Mouse (Mus musculus) hindbrain, postnatal 0 days (tissue): ENCODE results near the gene Fgfr2. TPM values are rescaled to one million over a fixed set of nuclear protein-coding genes. Genes with fewer than 3 reads are reported as not detected.

ENCODE experiments used
- ATAC-seq: fragments of 200-750 bp; cut with Nextera tagmentation; 2 replicates; pipeline ENCODE4 v1.8.0; 2017; ENCODE audit warnings: mild to moderate bottlenecking, moderate TSS enrichment, moderate library complexity
- DNase-seq: peaks from one replicate; pipeline ENCODE4 v3.0.0-alpha.2; 2015; ENCODE audit warnings: low spot score
- H3K27ac ChIP-seq: fragments of 300-500 bp; sonication (generic); 2 replicates; pipeline ENCODE4 v1.5.1; 2014; ENCODE audit warnings: mild to moderate bottlenecking
- H3K27me3 ChIP-seq: fragments of 300-500 bp; sonication (generic); 2 replicates; pipeline ENCODE4 v1.6.1; 2014; ENCODE audit warnings: low read length, mixed read lengths; ENCODE audit not compliant: insufficient read depth
- H3K36me3 ChIP-seq: fragments of 300-500 bp; sonication (generic); 2 replicates; pipeline ENCODE4 v1.6.1; 2014; ENCODE audit warnings: low read length, mixed read lengths; ENCODE audit not compliant: insufficient read depth
- H3K4me1 ChIP-seq: fragments of 300-500 bp; sonication (generic); 2 replicates; pipeline ENCODE4 v1.6.1; 2014; ENCODE audit warnings: antibody characterized with exemption, low read length, mixed read lengths; ENCODE audit not compliant: insufficient read depth
- H3K4me2 ChIP-seq: fragments of 300-500 bp; sonication (generic); 2 replicates; pipeline ENCODE4 v1.6.1; 2014; ENCODE audit warnings: low read depth, mild to moderate bottlenecking, low read length, moderate library complexity, mixed read lengths
- H3K4me3 ChIP-seq: fragments of 300-500 bp; sonication (generic); 2 replicates; pipeline ENCODE4 v1.5.1; 2014; ENCODE audit warnings: low read length
- H3K9ac ChIP-seq: fragments of 300-500 bp; sonication (generic); replicated peaks from 2 replicates; pipeline ENCODE4 v1.6.1; 2014; ENCODE audit warnings: mild to moderate bottlenecking, low read length, moderate library complexity, mixed read lengths
- H3K9me3 ChIP-seq: fragments of 300-500 bp; sonication (generic); 2 replicates; pipeline ENCODE4 v1.6.1; 2016; ENCODE audit warnings: low read length, mixed read lengths
- CTCF ChIP-seq: IDR thresholded peaks from 2 replicates; pipeline ENCODE4 v1.5.1; 2016; ENCODE audit warnings: antibody characterized with exemption, control low read depth, low read depth
- WGBS: fragments of 180-500 bp; shearing (Covaris S2); extraction: QIAGEN DNeasy Blood & Tissue Kit; methylation state at CpG from one replicate; pipeline ENCODE4 v1.1.7; 2014; 5-methylcytosine and 5-hydroxymethylcytosine counted together
- polyA plus RNA-seq: library from polyadenylated mRNA; unstranded; fragments of >200 nt; fragmentation: Nextera tagmentation; extraction: Ambion mirVana; gene quantifications from 2 replicates; pipeline ENCODE4 v1.2.1, GENCODE M21; 2015
- total RNA-seq: library from RNA; depleted of rRNA; stranded (reverse); fragments of >200 nt; gene quantifications from 2 replicates; pipeline ENCODE4 v1.2.3, GENCODE M21; 2014

The Fgfr2 gene
- total and polyA plus RNA-seq, 2 experiments from 2014 or later, result 17.3 to 49.0 TPM

DNA sequence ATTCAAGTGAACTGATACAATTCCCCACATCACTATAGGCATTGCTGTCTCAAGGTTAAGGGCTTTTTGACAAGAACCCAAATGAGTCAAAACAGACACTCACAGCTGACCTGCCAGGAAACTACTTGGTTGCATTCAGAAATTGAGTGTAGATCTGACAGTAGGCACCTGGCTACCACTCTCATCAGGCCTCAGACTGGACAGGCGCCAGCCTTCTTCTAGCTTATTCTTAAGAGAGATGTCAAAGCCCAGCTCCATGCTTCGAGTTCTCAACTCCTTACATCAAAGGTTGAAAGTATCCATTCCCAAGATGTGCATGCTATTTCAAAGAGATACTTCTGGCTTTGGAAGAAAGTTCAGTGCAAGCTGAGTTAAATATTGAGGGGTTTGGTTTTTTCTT, 2417.9 kb downstream of the Fgfr2 start:
- no peak overlapping the region for H3K4me2 ChIP-seq

DNA sequence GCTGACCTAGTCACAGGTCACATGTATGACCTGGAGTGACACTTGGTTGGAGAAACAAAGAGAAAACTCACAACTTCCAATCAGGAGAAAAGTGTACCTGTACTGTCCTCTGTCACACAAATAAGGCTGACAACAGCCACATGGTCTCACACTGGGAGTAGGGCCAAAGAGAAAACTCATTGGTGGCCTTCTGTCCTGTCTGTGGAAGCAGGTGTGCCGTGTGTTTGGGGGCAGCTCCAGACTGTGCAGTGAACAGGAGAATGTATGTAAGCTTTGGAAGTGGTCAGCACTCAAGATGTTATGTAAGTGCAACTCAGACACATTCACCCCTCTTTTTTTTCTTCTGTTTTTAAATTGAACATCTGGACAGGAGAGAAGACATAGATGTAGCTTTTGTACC, 2421.8 kb downstream of the Fgfr2 start:
- no peak for TF ChIP-seq CTCF
- ATAC-seq, result no peak
- H3K9ac ChIP-seq, result no peak overlapping the region
- no peak for DNase-seq
- H3K4me2 ChIP-seq, result no peak overlapping the region
- peaks cover 6% of the 10 kb centered on the region; the same call in 1 of the 2 replicates for H3K4me1 ChIP-seq
- H3K4me3 ChIP-seq, result no peak overlapping the region
- H3K27ac ChIP-seq, result no peak overlapping the region
- WGBS, result 57% methylated on average over 1 of the region's 1 CpGs
- H3K36me3 ChIP-seq, result no peaks in the 10 kb centered on the region
- H3K9me3 ChIP-seq, result no peaks in the 10 kb centered on the region
- no peaks in the 10 kb centered on the region for H3K27me3 ChIP-seq

More for the DNA sequence above, 2417.9 kb downstream of the Fgfr2 start:
- Histone ChIP-seq H3K9me3 (no peaks in the 10 kb centered on the region), H3K4me1 (peaks cover under 1% of the 10 kb centered on the region; the same call in 1 of the 2 replicates), H3K9ac (no peak overlapping the region), H3K36me3 (no peaks in the 10 kb centered on the region), H3K27me3 (no peaks in the 10 kb centered on the region), H3K27ac (no peak overlapping the region), H3K4me3 (no peak overlapping the region)
- DNase-seq (no peak), ATAC-seq (no peak)
- TF ChIP-seq CTCF, result no peak
- 77% methylated on average over 2 of the region's 2 CpGs for WGBS

DNA sequence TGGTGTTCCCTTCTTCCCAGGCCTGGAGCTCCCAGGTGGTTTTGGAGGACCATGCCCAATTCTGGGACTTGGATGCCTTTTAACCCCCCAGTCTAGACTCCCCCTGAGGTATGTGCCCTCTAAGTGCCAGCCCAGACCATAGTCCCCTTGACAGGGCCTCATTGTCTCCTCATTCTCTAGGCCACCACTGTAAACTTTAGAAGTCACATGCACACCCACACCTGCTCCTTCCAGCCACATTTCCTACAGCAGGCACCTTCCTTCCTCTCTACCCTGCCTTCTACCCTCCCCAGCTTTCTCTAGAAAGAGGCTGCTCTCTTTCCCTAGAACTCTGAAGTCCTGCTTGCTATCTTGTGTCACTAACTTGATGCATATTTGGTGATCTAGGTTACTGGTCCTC, 2424.7 kb downstream of the Fgfr2 start:
- no peak overlapping the region for H3K4me3 ChIP-seq
- DNase-seq (no peak), ATAC-seq (no peak)
- no peak overlapping the region for H3K4me2 ChIP-seq
- peaks cover 28% of the 10 kb centered on the region for H3K4me1 ChIP-seq
- no peak for TF ChIP-seq CTCF
- H3K9ac ChIP-seq, result no peak overlapping the region
- no peaks in the 10 kb centered on the region for H3K9me3 ChIP-seq
- H3K36me3 ChIP-seq, result no peaks in the 10 kb centered on the region
- no peak overlapping the region for H3K27ac ChIP-seq
- no peaks in the 10 kb centered on the region for H3K27me3 ChIP-seq

DNA sequence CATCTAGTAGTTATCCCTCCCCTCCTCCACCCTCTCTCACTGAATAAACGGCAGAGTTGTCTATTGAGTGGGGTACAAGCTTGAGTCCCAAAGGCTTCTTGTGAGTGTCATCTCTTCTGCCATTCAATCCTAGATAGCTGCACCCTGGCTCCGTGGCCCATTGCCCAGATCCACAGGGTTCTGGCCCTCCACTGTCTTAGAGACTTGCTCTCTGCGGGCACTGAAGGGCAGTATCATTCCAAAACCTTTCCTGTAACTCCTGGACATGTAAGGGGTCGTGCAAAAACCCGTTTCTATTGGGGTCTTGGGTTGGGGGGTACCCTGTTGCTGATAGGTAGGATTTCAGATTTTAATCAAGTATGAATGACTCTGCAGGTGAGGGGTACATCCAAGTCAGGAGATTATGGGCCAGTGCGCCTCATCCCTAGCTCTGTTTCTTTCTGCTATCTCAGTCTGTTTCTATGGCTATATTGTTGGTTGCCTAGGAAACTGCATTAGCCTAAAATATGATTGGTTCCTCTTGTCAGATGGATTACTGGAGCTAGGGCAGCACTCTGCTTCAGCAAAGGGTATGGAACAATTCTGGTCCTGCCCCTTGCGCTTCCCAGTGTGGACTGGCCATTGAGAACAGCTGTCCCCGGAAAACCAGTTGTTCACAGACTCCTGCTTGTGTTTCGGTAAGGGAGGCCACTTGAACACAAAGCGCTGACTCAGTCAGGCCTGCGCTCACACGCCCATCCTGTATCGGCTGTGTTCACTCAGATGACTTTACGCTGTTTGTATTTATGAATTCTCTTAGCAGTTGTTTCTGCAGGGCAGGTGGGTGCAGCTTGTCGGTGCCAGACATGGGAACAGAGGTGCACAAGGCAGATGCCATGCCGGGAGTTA, 2426.6 kb downstream of the Fgfr2 start:
- no peak for ATAC-seq
- Histone ChIP-seq H3K4me2 (peak overlapping the region; percentile 85), H3K4me3 (no peak overlapping the region), H3K9ac (no peak overlapping the region), H3K4me1 (peaks cover 28% of the 10 kb centered on the region), H3K36me3 (no peaks in the 10 kb centered on the region), H3K27ac (no peak overlapping the region), H3K9me3 (no peaks in the 10 kb centered on the region), H3K27me3 (no peaks in the 10 kb centered on the region)
- no peak for TF ChIP-seq CTCF
- peak; percentile 53 for DNase-seq
- 49% methylated on average over 16 of the region's 16 CpGs for WGBS

DNA sequence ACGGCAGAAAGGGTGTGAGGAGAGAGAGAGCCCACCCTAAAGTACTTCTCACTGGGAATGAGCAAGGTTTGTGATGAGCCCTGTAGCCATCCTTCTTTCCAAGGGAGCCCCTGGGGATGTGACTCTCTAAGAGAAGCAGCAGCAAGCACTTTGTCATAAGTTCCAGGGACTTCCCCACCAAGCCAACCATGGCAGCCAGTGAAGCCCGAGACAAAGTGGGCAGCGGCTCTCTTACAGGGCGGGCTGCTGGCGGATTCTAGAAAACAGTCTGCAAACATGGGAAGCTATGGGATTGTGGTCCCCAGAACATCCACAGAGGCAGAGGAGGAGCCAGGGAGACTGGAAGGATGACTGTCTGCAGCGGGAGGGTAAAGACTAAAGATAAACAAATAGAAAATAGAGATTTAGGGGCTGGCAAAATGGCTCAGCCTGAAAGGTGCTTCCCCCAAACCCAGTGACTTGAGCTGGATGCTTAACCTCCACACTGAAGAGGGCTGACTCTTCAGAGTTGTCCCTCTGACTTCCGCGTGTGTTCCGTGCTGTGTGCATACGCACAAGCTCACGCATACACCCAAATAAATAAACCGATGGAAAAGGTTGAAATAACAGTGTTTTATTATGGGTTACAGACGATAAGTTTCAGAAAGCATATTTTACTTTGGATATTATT, 2427.3 kb downstream of the Fgfr2 start:
- no peak for TF ChIP-seq CTCF
- no peak overlapping the region for H3K9ac ChIP-seq
- no peaks in the 10 kb centered on the region for H3K27me3 ChIP-seq
- H3K4me3 ChIP-seq, result no peak overlapping the region
- H3K27ac ChIP-seq, result no peak overlapping the region
- peak overlapping the region; percentile 85 for H3K4me2 ChIP-seq
- no peaks in the 10 kb centered on the region for H3K9me3 ChIP-seq
- peaks cover 28% of the 10 kb centered on the region for H3K4me1 ChIP-seq
- H3K36me3 ChIP-seq, result no peaks in the 10 kb centered on the region
- DNase-seq, result no peak
- ATAC-seq, result no peak
- 64% methylated on average over 13 of the region's 13 CpGs for WGBS

DNA sequence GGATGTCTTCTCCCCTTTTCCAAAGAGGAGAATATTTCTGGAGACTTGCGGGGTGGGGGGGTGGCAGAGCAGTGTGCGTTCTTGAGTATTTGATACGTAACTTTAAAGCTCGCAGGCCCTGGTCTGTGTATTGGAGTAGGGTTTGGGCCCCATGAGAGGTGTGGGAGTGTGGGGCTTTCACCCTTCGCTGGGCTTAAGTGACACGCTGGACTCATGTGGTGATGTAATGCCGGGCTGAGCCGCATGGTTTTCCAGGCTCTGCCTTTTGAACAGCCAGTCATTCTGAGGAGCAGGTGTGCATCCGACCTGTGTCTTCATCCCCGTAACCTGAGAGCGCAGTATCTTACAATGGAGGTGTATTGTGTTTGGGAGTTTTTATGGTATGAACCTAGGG, 2429.4 kb downstream of the Fgfr2 start:
- DNase-seq (peak; percentile 74), ATAC-seq (peak; percentile 33)
- Histone ChIP-seq H3K27me3 (no peaks in the 10 kb centered on the region), H3K4me2 (peak overlapping the region; percentile 85), H3K36me3 (no peaks in the 10 kb centered on the region), H3K4me3 (peak overlapping the region; percentile 76), H3K9me3 (no peaks in the 10 kb centered on the region), H3K9ac (peak overlapping the region; percentile 97), H3K27ac (peak overlapping the region; percentile 98), H3K4me1 (peaks cover 28% of the 10 kb centered on the region)
- TF ChIP-seq CTCF, result peak; percentile 54
- 14% methylated on average over 11 of the region's 11 CpGs for WGBS
